Mouse (Mus musculus) kidney, embryonic 14.5 days (tissue): ENCODE data around the gene Atp1a2. TPM values are rescaled to one million over a fixed set of nuclear protein-coding genes. Genes with fewer than 3 reads are reported as not detected.

Source experiments
- ATAC-seq: fragments of 200-750 bp; cut with Nextera tagmentation; 2 replicates; pipeline ENCODE4 v1.8.0; 2017; ENCODE audit warnings: moderate number of reproducible peaks, mild to moderate bottlenecking, moderate TSS enrichment, moderate library complexity; ENCODE audit not compliant: low FRiP score, low TSS enrichment
- H3K27ac ChIP-seq: fragments of 300-500 bp; sonication (generic); 2 replicates; pipeline ENCODE4 v1.5.1; 2014; ENCODE audit warnings: low read depth, mild to moderate bottlenecking, low read length, moderate library complexity, mixed read lengths
- H3K27me3 ChIP-seq: fragments of 300-500 bp; sonication (generic); 2 replicates; pipeline ENCODE4 v1.6.1; 2014; ENCODE audit warnings: mild to moderate bottlenecking, low read length; ENCODE audit not compliant: control insufficient read depth, insufficient read depth
- H3K36me3 ChIP-seq: fragments of 300-500 bp; sonication (generic); 2 replicates; pipeline ENCODE4 v1.6.1; 2014; ENCODE audit warnings: low read length, mixed read lengths; ENCODE audit not compliant: control insufficient read depth, insufficient read depth
- H3K4me1 ChIP-seq: fragments of 300-500 bp; sonication (generic); 2 replicates; pipeline ENCODE4 v1.6.1; 2014; ENCODE audit warnings: low read length, mixed read lengths; ENCODE audit not compliant: control insufficient read depth, insufficient read depth
- H3K4me2 ChIP-seq: fragments of 300-500 bp; sonication (generic); replicated peaks from 2 replicates; pipeline ENCODE4 v1.6.1; 2014; ENCODE audit warnings: low read depth, mild to moderate bottlenecking, low read length
- H3K4me3 ChIP-seq: fragments of 300-500 bp; sonication (generic); 2 replicates; pipeline ENCODE4 v1.5.1; 2014; ENCODE audit warnings: mild to moderate bottlenecking, low read length
- H3K9ac ChIP-seq: fragments of 300-500 bp; sonication (generic); 2 replicates; pipeline ENCODE4 v1.6.1; 2014; ENCODE audit warnings: low read depth, mild to moderate bottlenecking, low read length, moderate library complexity
- H3K9me3 ChIP-seq: fragments of 300-500 bp; sonication (generic); 2 replicates; pipeline ENCODE4 v1.6.1; 2016; ENCODE audit warnings: low read length; ENCODE audit not compliant: control insufficient read depth
- WGBS: fragments of 180-500 bp; shearing (Covaris S2); extraction: QIAGEN DNeasy Blood & Tissue Kit; methylation state at CpG from one replicate; pipeline ENCODE4 v1.1.7; 2014; 5-methylcytosine and 5-hydroxymethylcytosine counted together
- polyA plus RNA-seq: library from polyadenylated mRNA; unstranded; fragments of >200 nt; fragmentation: Nextera tagmentation; extraction: Ambion mirVana; gene quantifications from 2 replicates; pipeline ENCODE4 v1.2.1, GENCODE M21; 2014

Gene Atp1a2
- polyA plus RNA-seq, 1 experiment from 2014 or later = 0.66 TPM

DNA sequence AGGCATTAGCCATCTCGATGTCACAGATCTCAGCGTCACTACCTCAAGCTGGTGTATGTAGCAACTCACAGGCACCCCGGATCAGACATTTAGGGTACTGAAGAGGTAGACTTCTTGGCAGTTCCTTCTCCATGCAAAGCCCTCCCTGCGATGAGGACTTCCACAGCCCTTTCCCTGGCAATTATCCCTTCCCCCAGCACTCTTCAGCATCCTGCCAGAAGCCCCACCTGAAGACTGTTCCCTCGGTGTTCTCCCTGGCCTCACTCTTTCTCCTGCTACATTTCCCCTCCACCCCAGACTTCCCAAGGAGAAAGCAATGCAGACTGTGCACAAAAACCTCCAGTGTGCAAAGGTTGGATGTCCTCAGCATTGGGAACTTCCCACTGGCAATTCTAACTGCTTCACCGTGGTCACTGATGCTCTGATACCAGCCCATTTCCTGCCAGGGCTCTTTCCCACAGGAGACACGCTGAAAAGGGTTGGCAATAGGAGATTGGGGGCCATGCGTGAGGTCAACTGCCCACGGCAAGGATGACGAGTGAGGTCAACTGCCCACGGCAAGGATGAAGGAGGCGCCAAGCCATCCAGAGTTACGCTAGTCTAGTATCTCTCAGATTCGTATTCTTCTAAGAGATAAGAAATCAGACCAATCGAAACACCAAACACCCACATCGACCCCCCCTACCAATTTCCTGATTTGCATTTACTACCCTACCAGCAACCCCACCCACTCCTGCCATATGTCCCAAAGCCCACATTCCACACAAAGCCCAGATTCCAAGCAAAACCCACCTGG is 29.5 kb upstream of the Atp1a2 start:
- no peak for ATAC-seq
- H3K4me1 ChIP-seq = no peaks in the 10 kb centered on the region
- H3K9ac ChIP-seq = no peak overlapping the region
- H3K36me3 ChIP-seq = no peaks in the 10 kb centered on the region
- H3K9me3 ChIP-seq = no peaks in the 10 kb centered on the region
- H3K4me2 ChIP-seq = no peak overlapping the region
- WGBS = 74% methylated on average over 16 of the region's 16 CpGs
- H3K27me3 ChIP-seq = peaks cover 44% of the 10 kb centered on the region
- no peak overlapping the region for H3K27ac ChIP-seq
- no peak overlapping the region for H3K4me3 ChIP-seq

DNA sequence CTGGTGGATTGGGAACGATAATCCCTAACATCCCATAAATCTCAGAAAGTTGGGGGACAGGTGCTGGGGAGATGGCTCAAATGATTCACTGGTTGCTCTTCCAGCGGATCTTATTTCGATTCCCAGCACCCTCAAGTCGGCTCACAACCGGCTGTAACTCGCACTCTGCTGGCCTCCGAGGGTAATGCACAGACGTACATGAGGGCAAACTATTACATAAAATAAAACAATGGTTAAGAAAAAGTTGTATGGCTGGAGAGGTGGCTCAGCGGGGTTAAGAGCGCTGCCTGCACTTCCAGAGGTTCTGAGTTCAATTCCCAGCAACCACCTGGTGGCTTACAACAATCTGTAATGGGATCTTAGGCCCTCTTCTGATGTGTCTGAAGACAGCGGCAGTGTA is 28.8 kb upstream of the Atp1a2 start:
- Histone ChIP-seq H3K4me1 (no peaks in the 10 kb centered on the region), H3K9me3 (no peaks in the 10 kb centered on the region), H3K27me3 (peaks cover 44% of the 10 kb centered on the region), H3K36me3 (no peaks in the 10 kb centered on the region), H3K4me3 (peak overlapping the region; percentile 42), H3K9ac (peak overlapping the region; percentile 38; the same call in 1 of the 2 replicates), H3K4me2 (peak overlapping the region; percentile 71), H3K27ac (no peak overlapping the region)
- no peak for ATAC-seq
- 63% methylated on average over 11 of the region's 11 CpGs for WGBS

DNA sequence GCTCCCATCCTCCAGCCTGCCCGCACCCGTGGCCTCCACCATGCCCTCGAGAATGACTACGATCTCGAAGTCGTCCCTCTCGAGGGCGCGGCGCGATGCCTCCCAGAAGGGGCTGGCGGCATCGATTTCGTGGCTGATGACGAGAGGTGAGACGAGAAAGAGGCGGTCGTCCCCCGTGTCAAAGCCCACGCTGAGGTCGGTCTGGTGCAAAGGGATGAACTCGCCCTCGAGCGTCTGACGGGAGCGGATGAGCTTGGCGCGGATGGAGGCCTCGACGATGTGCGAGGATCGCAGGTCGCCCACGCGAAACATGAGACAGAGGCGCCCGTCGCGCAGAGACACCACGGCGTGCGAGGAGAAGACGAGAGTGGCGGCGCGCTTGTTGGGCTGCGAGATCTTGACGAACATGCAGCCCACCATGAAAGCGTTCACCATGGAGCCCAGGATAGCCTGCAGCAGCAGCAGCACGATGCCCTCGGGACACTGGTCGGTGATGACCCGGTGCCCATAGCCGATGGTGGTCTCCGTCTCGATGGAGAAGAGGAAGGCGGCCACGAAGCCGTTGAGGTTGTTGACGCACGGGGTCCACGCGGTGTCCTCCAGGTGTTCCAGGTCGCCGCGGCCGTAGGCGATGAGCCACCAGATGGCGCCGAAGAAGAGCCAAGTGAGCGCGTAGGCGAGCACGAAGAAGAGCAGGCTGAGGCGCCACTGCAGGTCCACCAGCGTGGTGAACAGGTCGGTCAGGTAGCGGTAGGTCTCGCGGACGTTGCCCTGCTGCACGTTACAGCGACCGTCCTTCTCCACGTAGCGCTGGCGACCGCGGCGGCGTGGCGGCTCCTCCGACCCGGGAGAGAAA is 28.0 kb upstream of the Atp1a2 start:
- Histone ChIP-seq H3K9me3 (no peaks in the 10 kb centered on the region), H3K27ac (no peak overlapping the region), H3K4me3 (peak overlapping the region; percentile 42), H3K4me2 (peak overlapping the region; percentile 71), H3K27me3 (peaks cover 44% of the 10 kb centered on the region), H3K9ac (peak overlapping the region; percentile 38; the same call in 1 of the 2 replicates), H3K4me1 (no peaks in the 10 kb centered on the region), H3K36me3 (no peaks in the 10 kb centered on the region)
- WGBS = 23% methylated on average over 94 of the region's 94 CpGs
- peak; percentile 58 for ATAC-seq

DNA sequence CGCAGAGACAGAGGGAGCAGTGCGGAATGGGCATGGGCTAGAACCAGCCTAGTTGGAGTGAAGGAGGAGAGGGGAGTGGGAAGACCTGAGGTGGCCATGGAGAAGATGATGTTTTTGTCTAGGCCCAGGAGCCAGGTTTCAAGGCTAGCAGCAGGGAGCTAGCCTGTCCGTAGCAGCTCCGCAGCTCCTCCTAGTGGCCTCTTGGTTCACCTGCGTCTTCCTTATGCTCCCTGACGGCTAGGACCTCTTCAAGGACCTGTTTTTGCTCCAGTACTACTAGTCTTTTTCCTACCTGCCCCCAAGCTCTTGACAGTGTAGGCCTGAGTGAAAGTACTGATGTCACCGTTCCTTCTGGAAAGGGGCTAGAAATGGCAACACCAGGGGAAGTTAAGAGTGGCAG is 26.9 kb upstream of the Atp1a2 start:
- peaks cover 37% of the 10 kb centered on the region for H3K27me3 ChIP-seq
- H3K27ac ChIP-seq = no peak overlapping the region
- 13% methylated on average over 7 of the region's 7 CpGs for WGBS
- no peak overlapping the region for H3K4me3 ChIP-seq
- H3K9me3 ChIP-seq = no peaks in the 10 kb centered on the region
- peak; percentile 73 for ATAC-seq
- H3K36me3 ChIP-seq = no peaks in the 10 kb centered on the region; the same call in 1 of the 2 replicates
- H3K4me1 ChIP-seq = 0 out of 2 replicates have a peak, but pooled peaks cover under 1% of the 10 kb centered on the region
- H3K4me2 ChIP-seq = no peak overlapping the region
- no peak overlapping the region for H3K9ac ChIP-seq

DNA sequence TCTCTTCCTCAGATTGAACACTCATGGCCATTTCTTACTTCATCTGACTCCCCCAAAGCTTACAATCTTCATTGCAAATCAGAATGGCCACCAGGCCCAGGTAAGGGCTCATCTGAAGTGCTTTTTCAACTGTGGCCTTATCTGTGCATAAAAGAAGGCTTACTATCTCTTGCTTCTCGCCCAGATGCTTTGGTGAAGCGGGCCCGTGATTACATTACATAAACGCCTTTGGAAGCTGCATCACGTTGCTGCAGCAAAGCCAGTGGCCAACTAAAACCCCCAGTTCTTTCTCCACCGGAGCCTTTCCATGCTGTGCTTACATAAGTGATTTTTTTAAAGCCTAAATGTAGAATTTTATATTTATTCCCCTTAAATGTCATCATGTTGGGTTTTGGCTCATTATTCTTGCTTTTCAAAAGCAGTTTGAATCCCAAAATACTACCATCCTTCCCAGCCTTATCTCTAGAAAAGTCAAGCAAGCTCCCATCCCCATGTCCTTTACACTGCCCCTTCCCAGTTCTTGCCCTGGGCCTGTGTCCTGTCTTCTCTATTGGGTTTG is 26.0 kb upstream of the Atp1a2 start:
- WGBS = 74% methylated on average over 6 of the region's 6 CpGs
- H3K27ac ChIP-seq = no peak overlapping the region
- no peak overlapping the region for H3K4me3 ChIP-seq
- no peaks in the 10 kb centered on the region for H3K9me3 ChIP-seq
- no peak for ATAC-seq
- no peak overlapping the region for H3K9ac ChIP-seq
- H3K36me3 ChIP-seq = peaks cover 3% of the 10 kb centered on the region; the same call in 1 of the 2 replicates
- H3K4me2 ChIP-seq = no peak overlapping the region
- H3K4me1 ChIP-seq = 0 out of 2 replicates have a peak, but pooled peaks cover 2% of the 10 kb centered on the region
- peaks cover 33% of the 10 kb centered on the region for H3K27me3 ChIP-seq

DNA sequence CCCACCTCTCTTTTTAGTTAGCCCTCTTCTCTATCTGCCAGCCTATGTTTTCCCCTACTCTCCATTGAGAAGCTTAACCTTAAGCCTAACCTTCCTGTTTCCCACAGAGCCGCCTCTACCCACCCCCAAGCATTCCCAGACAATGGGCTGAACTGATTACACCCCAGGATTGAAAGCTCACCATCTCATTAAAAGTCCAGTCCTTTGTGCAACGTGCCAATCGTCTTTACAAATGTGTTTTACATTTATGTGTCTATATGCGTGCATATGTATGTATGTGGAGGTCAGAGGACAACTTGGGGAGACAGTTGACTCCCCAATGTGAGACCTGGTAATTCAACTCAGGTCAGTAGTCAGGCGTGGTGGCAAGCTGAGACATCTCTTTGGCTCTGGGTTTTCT is 25.4 kb upstream of the Atp1a2 start:
- Histone ChIP-seq H3K4me2 (no peak overlapping the region), H3K4me3 (no peak overlapping the region), H3K27me3 (peaks cover 28% of the 10 kb centered on the region), H3K4me1 (0 out of 2 replicates have a peak, but pooled peaks cover 2% of the 10 kb centered on the region), H3K9ac (no peak overlapping the region), H3K9me3 (no peaks in the 10 kb centered on the region), H3K36me3 (peaks cover 6% of the 10 kb centered on the region), H3K27ac (no peak overlapping the region)
- no peak for ATAC-seq
- 55% methylated on average over 5 of the region's 5 CpGs for WGBS

DNA sequence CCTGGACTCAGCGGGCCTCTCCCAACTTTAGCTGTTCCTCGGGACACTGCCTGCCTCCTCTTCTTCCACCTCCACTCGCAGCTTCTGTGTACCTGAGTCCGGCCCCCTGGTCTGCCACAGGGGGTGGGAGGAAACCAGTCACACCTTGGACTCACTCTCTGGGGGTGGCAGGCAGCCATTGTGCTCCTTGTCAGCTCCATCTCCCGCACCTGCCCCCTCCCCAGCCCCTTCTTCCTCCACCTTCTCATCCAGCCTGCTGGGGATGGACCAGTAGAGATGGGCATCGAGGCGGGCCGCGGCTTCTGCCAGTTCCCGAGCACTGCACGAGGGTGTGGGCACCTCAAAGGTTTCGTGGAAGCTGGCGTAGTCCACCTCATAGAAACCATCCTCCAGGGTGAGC is 24.9 kb upstream of the Atp1a2 start:
- H3K9me3 ChIP-seq = no peaks in the 10 kb centered on the region
- no peak overlapping the region for H3K9ac ChIP-seq
- H3K4me2 ChIP-seq = no peak overlapping the region
- H3K4me3 ChIP-seq = no peak overlapping the region
- no peak for ATAC-seq
- 61% methylated on average over 13 of the region's 13 CpGs for WGBS
- H3K27me3 ChIP-seq = peaks cover 22% of the 10 kb centered on the region
- 0 out of 2 replicates have a peak, but pooled peaks cover 2% of the 10 kb centered on the region for H3K4me1 ChIP-seq
- H3K36me3 ChIP-seq = peaks cover 11% of the 10 kb centered on the region
- H3K27ac ChIP-seq = no peak overlapping the region

DNA sequence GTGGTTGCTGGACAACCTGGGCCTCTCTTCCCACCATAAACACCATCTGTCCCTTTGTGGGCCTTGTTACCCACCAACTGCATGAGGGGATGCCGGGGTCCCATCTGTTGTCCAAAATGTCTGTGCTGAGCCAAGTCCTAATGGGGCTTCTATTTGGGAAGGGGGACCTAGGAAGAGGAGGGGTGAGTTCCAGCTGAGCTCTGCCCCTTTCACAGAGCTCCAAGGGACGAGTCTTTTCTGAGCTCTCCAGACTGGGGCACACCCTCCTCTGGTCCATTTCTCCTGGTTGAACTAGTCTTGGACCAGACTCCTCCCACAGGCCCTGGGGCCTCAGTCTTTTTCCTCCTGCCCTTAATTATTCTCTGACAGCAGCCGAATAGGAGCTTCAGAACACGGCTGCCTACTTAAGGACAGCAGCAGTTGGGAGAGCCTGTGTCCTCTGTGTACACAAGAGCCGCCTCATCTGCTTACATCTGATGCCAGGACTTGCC is 22.1 kb upstream of the Atp1a2 start:
- Histone ChIP-seq H3K9ac (no peak overlapping the region), H3K9me3 (no peaks in the 10 kb centered on the region), H3K27ac (no peak overlapping the region), H3K36me3 (peaks cover 11% of the 10 kb centered on the region), H3K4me3 (no peak overlapping the region), H3K27me3 (0 out of 2 replicates have a peak, but pooled peaks cover 2% of the 10 kb centered on the region), H3K4me2 (no peak overlapping the region), H3K4me1 (0 out of 2 replicates have a peak, but pooled peaks cover 2% of the 10 kb centered on the region)
- 17% methylated on average over 5 of the region's 5 CpGs for WGBS
- ATAC-seq = no peak
